Mouse (Mus musculus) thymus, adult 2 months (tissue): ENCODE measurements around the gene Rpl23.
A peak's percentile ranks its signal among the peaks of the same experiment; 100 is the strongest.

Source experiments
- CTCF ChIP-seq: fragments of 200-500 bp; IDR thresholded peaks from 2 replicates; pipeline ENCODE4 v1.5.1; 2012; ENCODE audit warnings: mild to moderate bottlenecking, control low read depth, low read length, moderate library complexity, borderline replicate concordance; ENCODE audit not compliant: control insufficient read depth, poor library complexity, insufficient read depth; ENCODE audit errors: extremely low read depth
- POLR2A ChIP-seq: fragments of 200-500 bp; IDR thresholded peaks from 2 replicates; pipeline ENCODE4 v1.6.1; 2012; ENCODE audit warnings: mild to moderate bottlenecking, low read length, control low read depth, moderate library complexity; ENCODE audit not compliant: control insufficient read depth, poor library complexity, insufficient read depth; ENCODE audit errors: extremely low read depth

- 0 out of 2 replicates have a peak, but pooled peaks have one; percentile 63 for TF ChIP-seq POLR2A
- TF ChIP-seq CTCF = 0 out of 2 replicates have a peak, but pooled peaks have one; percentile 12
Observed at GRCm38 (mm10) chr11:97799994-97800690, 17.9 kb upstream of the Rpl23 start.
